Mouse (Mus musculus) cerebellum, postnatal 25 days (tissue): ENCODE data around the gene Ppp1cb.

Source experiments
- DNase-seq, 2 experiments: peaks; one replicate each; pipeline ENCODE4 v3.0.0; 2021; ENCODE audit warnings: mixed read lengths in 2 of 2

The Ppp1cb gene

GRCm38 (mm10) chr5:32445287-32445921, 13.2 kb upstream of the Ppp1cb start:
- no peak for DNase-seq

- DNase-seq: peak; percentile 70 to 79
Observed at GRCm38 (mm10) chr5:32446394-32446793, 12.2 kb upstream of the Ppp1cb start.

DNA sequence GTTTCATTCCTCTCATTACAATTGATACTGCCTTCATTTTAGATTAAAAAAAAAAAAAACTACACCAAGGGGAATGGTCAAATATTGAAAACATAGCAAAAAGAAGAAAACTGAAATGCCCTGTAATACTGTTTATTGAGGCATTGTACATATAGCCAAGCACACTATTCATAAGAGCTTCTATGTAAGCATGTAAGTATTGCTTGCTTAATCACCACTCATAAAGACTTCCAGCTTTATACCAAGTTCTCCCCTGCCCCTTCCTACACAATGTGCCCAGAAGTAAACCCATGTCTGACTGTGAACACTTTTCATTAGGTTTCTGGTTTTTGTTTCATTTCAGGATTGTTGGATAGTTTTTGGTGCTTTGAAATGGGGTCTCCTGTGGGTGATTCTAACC, 11.8 kb upstream of the Ppp1cb start:
- DNase-seq: no peak

DNA sequence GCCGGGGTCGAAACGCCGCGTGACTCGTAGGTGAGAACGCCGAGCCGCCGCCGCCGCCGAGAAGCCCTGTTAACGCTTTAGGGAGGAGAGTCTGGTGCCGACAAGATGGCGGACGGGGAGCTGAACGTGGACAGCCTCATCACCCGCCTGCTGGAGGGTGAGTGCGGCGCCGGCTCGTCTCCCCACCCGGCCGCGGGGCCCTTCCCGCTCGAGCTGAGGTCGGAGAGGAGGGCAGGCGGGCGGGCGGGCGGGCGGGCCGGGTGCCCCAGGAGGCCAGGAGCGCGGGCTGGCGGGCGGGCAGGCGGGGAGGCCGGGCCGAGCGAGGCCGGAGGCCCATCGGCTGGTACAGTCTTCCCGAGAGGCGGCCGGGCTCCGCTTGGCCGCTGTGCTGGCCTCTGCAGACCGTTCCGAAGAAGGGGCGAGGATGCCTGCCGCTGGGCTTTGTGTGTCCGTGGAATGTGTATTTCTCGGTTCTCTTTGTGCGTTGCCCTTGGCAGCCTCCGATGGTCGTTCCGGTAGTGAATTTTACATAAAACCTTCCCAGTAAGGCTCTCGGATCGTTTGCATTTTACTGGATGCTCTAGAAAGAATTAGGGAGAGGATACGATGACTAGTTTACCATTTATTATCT, 723 bp downstream of the Ppp1cb start:
- no peak for DNase-seq

DNA sequence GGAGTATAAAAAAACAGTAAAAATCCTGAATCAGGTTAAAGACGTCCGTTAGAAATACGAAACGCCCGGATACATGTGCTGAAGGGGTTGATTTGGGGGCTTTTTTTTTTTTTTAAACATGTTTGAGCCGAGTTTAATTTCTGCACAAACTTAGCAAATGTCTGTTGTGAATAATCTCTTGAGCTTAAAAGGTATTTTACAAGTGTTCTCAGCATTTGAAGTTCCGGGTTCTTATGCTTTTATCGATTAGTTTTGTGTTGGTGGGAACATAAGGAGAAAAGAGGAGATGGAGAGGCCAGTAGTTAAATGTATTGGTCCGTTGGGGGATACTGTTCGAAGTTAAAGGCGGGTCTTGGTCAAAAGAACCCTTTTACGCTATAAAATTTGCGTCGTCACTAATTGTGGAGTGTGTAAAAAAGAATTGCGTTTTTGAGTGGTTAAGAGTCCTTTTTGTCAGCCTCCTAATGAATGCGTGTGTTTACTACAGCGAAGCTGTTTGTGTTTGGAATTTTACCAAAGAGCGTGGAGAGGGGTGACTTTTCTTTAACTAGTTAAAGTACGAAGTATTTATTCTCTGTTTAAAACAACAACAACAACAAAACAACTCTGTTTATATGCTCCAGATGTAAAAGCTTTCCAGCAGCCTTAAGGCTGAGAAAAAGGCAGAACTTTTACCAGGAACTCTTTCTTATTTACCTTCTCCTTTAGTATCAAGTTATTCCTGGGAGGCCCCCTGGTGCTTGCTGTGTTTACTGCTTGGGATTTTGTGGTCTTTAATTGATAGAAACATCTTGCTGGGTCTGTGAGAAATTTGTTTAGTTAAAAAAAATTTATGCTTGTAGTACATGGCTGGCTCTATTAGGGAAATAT, 1.5 kb downstream of the Ppp1cb start:
- peak in 1 of 2 experiments; percentile 54 for DNase-seq

DNA sequence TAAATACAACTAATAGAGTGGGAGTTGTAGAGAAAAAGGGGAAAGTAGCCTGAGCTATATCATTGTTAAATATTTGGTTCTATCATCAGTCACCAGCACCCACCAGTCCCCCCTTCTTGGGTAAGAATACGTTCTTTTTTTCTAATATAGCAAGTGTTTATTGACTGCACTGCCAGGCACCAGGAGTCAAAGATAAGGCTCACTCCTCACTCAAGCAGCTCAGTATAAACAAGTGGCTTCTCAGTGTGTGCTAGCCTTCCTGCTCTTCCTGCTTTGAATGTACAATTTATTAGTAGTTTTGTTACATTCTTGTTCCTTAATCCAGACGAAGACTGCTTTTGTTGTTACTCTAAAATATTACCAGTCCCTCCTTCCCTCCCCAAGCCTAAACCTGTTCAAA, 2.3 kb downstream of the Ppp1cb start:
- DNase-seq: no peak

DNA sequence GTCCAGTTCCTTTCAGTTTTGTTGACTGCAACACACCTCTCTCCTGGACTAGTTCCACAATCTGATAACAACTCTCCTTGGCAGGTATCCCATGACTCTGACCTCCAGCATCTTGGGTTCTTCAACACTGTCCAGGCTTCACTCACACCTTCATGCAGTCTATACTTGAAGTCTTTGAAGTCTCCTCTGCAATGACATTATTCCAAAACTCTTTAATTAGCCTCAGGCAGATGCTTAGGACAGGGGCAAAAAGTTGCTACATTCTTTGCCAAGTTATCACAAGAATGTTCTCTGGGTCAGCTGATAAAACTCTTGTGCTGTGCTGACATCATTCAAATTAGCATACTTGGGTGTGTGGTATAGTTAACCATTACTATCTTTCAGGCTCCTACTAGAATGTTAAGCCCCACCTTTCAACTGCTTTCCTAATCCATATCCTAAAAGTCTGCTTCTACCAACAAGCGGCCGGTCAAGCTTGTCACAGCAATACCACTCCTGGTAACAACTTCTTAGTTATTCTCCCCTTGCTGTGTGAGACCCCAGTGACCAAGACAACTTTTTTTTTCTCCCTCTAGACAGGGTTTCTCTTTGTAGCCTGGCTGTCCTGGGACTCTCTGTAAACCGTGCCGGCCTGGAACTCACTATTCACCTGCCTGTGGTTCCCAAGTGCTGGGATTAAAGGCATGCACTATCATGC, 13.8 kb downstream of the Ppp1cb start:
- DNase-seq: no peak

DNA sequence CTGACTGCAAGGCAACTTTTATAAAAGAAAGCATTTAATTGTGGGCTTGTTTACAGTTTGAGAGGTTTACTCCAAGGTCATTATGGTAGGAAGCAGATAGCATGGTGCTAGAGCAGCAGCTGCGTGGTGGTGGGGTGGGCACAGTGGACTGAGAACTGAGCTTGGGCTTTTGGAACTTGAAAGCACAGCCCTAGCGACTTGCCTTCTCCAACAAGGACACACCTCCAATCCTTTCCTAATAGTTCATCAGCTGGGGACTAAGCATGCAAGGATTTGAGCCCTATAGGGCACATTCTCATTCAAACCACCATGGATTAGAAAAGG, 14.3 kb downstream of the Ppp1cb start:
- no peak for DNase-seq

- no peak for DNase-seq
Observed at GRCm38 (mm10) chr5:32476501-32476900, 17.9 kb downstream of the Ppp1cb start.

DNA sequence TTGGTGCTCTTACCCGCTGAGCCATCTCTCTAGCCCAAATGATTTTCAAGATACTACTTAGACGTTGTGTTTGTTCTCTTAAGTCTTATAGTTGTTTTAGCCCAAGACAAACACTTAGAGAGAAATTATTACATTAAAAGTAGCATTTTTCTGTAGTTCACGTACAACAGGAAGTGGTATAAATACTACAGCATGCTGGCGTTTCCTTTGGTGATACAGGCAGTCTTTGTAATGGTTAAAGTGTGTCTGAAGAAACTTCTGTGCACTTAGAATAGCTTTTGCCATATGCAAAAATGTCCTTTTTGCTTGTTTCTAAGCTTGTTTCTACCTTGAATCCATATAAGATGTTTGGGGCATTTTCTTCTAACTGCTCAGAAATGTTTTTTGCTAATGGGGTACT, 20.3 kb downstream of the Ppp1cb start:
- DNase-seq: no peak

GRCm38 (mm10) chr5:32485430-32485829, 26.8 kb downstream of the Ppp1cb start:
- no peak for DNase-seq

GRCm38 (mm10) chr5:32488044-32488443, 29.4 kb downstream of the Ppp1cb start:
- DNase-seq: no peak

- DNase-seq: no peak
Observed at GRCm38 (mm10) chr5:32494084-32494700, 35.5 kb downstream of the Ppp1cb start.

DNA sequence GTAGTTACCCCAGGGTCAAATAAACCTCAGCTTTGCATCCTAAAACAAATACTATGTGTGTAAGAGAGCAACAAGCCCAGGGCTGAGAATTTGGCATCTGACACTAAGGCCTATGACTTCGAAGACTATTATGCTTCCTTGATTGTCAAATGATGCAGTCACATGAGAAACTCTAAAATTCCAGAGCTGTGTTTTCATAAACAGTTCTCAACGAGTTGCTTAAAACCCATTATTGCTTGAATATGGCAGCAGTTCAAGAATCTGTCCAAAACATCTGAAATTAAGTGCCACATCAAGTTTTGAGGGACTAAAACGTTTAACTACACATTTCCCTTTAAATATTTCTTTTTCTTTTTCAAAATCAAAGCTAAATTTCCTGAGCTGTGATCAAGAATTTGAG, 50.1 kb downstream of the Ppp1cb start:
- no peak for DNase-seq

DNA sequence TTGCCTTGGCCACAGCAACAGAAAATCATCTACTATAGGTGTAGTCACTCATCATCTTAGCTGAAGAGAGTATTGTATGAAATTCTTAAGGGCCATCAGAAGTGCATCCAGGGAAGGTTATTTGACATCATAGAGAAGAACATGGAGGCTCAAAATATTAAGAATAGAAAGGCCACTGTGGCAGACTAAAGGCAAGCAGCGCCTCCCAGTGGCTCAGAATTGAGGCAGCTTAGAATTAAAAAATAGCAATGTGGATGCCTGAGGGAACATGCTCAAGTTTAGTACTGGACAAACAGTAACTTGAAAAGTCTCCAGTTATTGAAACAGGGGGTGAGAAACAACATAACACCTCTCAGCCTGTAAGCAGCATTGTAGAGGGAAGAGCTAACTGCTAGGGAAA, 61.7 kb downstream of the Ppp1cb start:
- peak; percentile 60 to 74 for DNase-seq

GRCm38 (mm10) chr5:32549449-32549848, 90.8 kb downstream of the Ppp1cb start:
- DNase-seq: no peak

- DNase-seq: no peak
Observed at GRCm38 (mm10) chr5:32564697-32565096, 106.1 kb downstream of the Ppp1cb start.
